Mouse (Mus musculus): ENCODE data around the gene Ccdc12. TPM values are rescaled to one million over a fixed set of nuclear protein-coding genes. Genes with fewer than 3 reads are reported as not detected.

Gene Ccdc12
- polyA plus RNA-seq, 1 experiment from 2014 or later, result 84.4 TPM

- H3K4me1 ChIP-seq (replicated peaks), result 0 out of 2 replicates have a peak, but pooled peaks cover 2% of the 10 kb centered on the region
- H3K36me3 ChIP-seq, result no peaks in the 10 kb centered on the region
- H3K4me2 ChIP-seq, result no peak overlapping the region
- ATAC-seq (ENCODE audit: low read depth) (no peak), DNase-seq (peak; percentile 20)
- H3K9ac ChIP-seq, result no peak overlapping the region
- H3K27ac ChIP-seq, result no peak overlapping the region
- 0 out of 2 replicates have a peak, but pooled peaks cover 6% of the 10 kb centered on the region for H3K27me3 ChIP-seq
- no peak overlapping the region for H3K4me3 ChIP-seq (replicated peaks)
- 48% methylated on average over 2 of the region's 2 CpGs for WGBS (ENCODE audit: insufficient replicate concordance)
- no peaks in the 10 kb centered on the region for H3K9me3 ChIP-seq (replicated peaks)
Measured at GRCm38 (mm10) chr9:110759265-110759664, 103.0 kb downstream of the Ccdc12 start.

DNA sequence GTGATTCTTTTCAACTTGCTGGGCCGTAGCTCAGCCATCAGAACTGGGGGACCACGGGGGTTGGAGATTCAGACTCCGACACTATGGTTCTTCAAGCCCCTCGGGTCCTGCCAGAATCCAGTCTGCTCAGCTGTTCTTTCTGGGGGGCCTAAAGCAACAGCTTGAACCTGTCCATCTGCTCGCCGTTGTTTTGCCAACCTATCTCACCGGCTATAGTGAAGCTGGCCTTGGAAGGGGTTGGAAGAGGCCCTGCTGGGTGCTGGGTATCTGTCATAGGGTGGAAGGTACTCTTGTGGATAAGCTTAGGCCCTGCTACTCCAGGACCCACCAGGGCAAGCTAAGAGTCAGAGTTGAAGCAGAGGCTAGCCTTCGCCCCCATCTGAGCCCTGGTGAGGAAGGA lies 104.6 kb downstream of the Ccdc12 start:
- Histone ChIP-seq H3K27ac (no peak overlapping the region), H3K9ac (no peak overlapping the region), H3K36me3 (no peaks in the 10 kb centered on the region), H3K27me3 (0 out of 2 replicates have a peak, but pooled peaks cover 6% of the 10 kb centered on the region), H3K9me3 (replicated peaks) (no peaks in the 10 kb centered on the region), H3K4me1 (replicated peaks) (no peaks in the 10 kb centered on the region), H3K4me3 (replicated peaks) (no peak overlapping the region), H3K4me2 (no peak overlapping the region)
- ATAC-seq (ENCODE audit: low read depth) (no peak), DNase-seq (no peak)
- WGBS (ENCODE audit: insufficient replicate concordance), result 70% methylated on average over 8 of the region's 8 CpGs

Small RNA genes lying within 50 kb of the gene (microRNA-seq; reads per million reads assigned to microRNA genes)
- gene Mir8107, result not detected

Other genes with a start within 250 kb of the Ccdc12 start
- gene Ptpn23, start 248.3 kb upstream of the Ccdc12 start, polyA plus RNA-seq (2015; fragmentation: Nextera tagmentation; extraction: Ambion mirVana), result 3.2 TPM in 2 replicates
- 46.6 and 49.4 TPM in 2 replicates for gene Ngp, start 236.8 kb upstream of the Ccdc12 start, polyA plus RNA-seq (2015; fragmentation: Nextera tagmentation; extraction: Ambion mirVana)
- gene Klhl18, start 179.8 kb upstream of the Ccdc12 start, polyA plus RNA-seq (2015; fragmentation: Nextera tagmentation; extraction: Ambion mirVana), result 1.9 and 2.7 TPM in 2 replicates
- 0.23 and 0.27 TPM in 2 replicates for gene Kif9, start 179.5 kb upstream of the Ccdc12 start, polyA plus RNA-seq (2015; fragmentation: Nextera tagmentation; extraction: Ambion mirVana)
- 11.4 and 13.4 TPM in 2 replicates for gene Setd2, start 123.9 kb upstream of the Ccdc12 start, polyA plus RNA-seq (2015; fragmentation: Nextera tagmentation; extraction: Ambion mirVana)
- gene Nradd, start 32.1 kb upstream of the Ccdc12 start, polyA plus RNA-seq (2015; fragmentation: Nextera tagmentation; extraction: Ambion mirVana), result 2.7 and 2.8 TPM in 2 replicates
- gene Nbeal2, start 2.3 kb upstream of the Ccdc12 start, polyA plus RNA-seq (2015; fragmentation: Nextera tagmentation; extraction: Ambion mirVana), result 1.6 and 2.1 TPM in 2 replicates
- 0.56 and 5.4 TPM in 2 replicates for gene Myl3, start 85.4 kb downstream of the Ccdc12 start, polyA plus RNA-seq (2015; fragmentation: Nextera tagmentation; extraction: Ambion mirVana)
- 4.7 and 5.8 TPM in 2 replicates for gene Pth1r, start 90.6 kb downstream of the Ccdc12 start, polyA plus RNA-seq (2015; fragmentation: Nextera tagmentation; extraction: Ambion mirVana)
- not detected in 2 replicates for gene Prss42, start 141.7 kb downstream of the Ccdc12 start, polyA plus RNA-seq (2015; fragmentation: Nextera tagmentation; extraction: Ambion mirVana)
- not detected in 2 replicates for gene Prss44, start 157.5 kb downstream of the Ccdc12 start, polyA plus RNA-seq (2015; fragmentation: Nextera tagmentation; extraction: Ambion mirVana)
- not detected in 2 replicates for gene Prss43, start 170.2 kb downstream of the Ccdc12 start, polyA plus RNA-seq (2015; fragmentation: Nextera tagmentation; extraction: Ambion mirVana)
- gene Prss45, start 178.1 kb downstream of the Ccdc12 start, polyA plus RNA-seq (2015; fragmentation: Nextera tagmentation; extraction: Ambion mirVana), result not detected in 2 replicates
- not detected in 2 replicates for gene Prss46, start 188.0 kb downstream of the Ccdc12 start, polyA plus RNA-seq (2015; fragmentation: Nextera tagmentation; extraction: Ambion mirVana)
- gene Prss50, start 201.5 kb downstream of the Ccdc12 start, polyA plus RNA-seq (2015; fragmentation: Nextera tagmentation; extraction: Ambion mirVana), result 16.6 and 21.0 TPM in 2 replicates
- 1.6 and 1.7 TPM in 2 replicates for gene Als2cl, start 223.4 kb downstream of the Ccdc12 start, polyA plus RNA-seq (2015; fragmentation: Nextera tagmentation; extraction: Ambion mirVana)
- 1.3 and 1.6 TPM in 2 replicates for gene Tmie, start 223.6 kb downstream of the Ccdc12 start, polyA plus RNA-seq (2015; fragmentation: Nextera tagmentation; extraction: Ambion mirVana)